Mouse (Mus musculus): ENCODE measurements around the gene Spag9.
A peak's percentile ranks its signal among the peaks of the same experiment; 100 is the strongest.

The Spag9 gene

GRCm38 (mm10) chr11:94158521-94158920, 162.6 kb downstream of the Spag9 start:
- no peak for DNase-seq (ENCODE audit: low spot score)

GRCm38 (mm10) chr11:94159066-94159880, 163.4 kb downstream of the Spag9 start:
- DNase-seq (ENCODE audit: low spot score), result no peak

- no peak for DNase-seq (ENCODE audit: low spot score)
Observed at GRCm38 (mm10) chr11:94159911-94160415, 164.1 kb downstream of the Spag9 start.

GRCm38 (mm10) chr11:94160443-94161266, 164.8 kb downstream of the Spag9 start:
- DNase-seq (ENCODE audit: low spot score), result peak; percentile 68

- DNase-seq (ENCODE audit: low spot score), result no peak
Observed at GRCm38 (mm10) chr11:94161267-94161646, 165.4 kb downstream of the Spag9 start.

- no peak for DNase-seq (ENCODE audit: low spot score)
Observed at GRCm38 (mm10) chr11:94161867-94162581, 166.1 kb downstream of the Spag9 start.

- no peak for DNase-seq (ENCODE audit: low spot score)
Observed at GRCm38 (mm10) chr11:94163005-94163767, 167.3 kb downstream of the Spag9 start.

GRCm38 (mm10) chr11:94165745-94166144, 169.9 kb downstream of the Spag9 start:
- no peak for DNase-seq (ENCODE audit: low spot score)

- DNase-seq (ENCODE audit: low spot score), result no peak
Observed at GRCm38 (mm10) chr11:94168238-94168637, 172.3 kb downstream of the Spag9 start.

- no peak for DNase-seq (ENCODE audit: low spot score)
Observed at GRCm38 (mm10) chr11:94169596-94169995, 173.7 kb downstream of the Spag9 start.

- DNase-seq (ENCODE audit: low spot score), result no peak
Observed at GRCm38 (mm10) chr11:94171691-94172090, 175.8 kb downstream of the Spag9 start.

GRCm38 (mm10) chr11:94172186-94172585, 176.3 kb downstream of the Spag9 start:
- no peak for DNase-seq (ENCODE audit: low spot score)

- no peak for DNase-seq (ENCODE audit: low spot score)
Observed at GRCm38 (mm10) chr11:94173726-94174146, 177.8 kb downstream of the Spag9 start.

GRCm38 (mm10) chr11:94175288-94175687, 179.4 kb downstream of the Spag9 start:
- DNase-seq (ENCODE audit: low spot score), result no peak

Data from testis, postnatal 10 days (tissue).